Mouse (Mus musculus) neural tube, embryonic 11.5 days (tissue): ENCODE data around the gene Pheta1. TPM values are rescaled to one million over a fixed set of nuclear protein-coding genes. Genes with fewer than 3 reads are reported as not detected.

Source experiments
- ATAC-seq: fragments of 200-750 bp; cut with Nextera tagmentation; 2 replicates; pipeline ENCODE4 v1.8.0; 2017; ENCODE audit warnings: moderate number of reproducible peaks, mild to moderate bottlenecking, moderate TSS enrichment, moderate library complexity; ENCODE audit not compliant: insufficient read depth, low FRiP score, low TSS enrichment
- DNase-seq: peaks from one replicate; pipeline ENCODE4 v3.0.0-alpha.2; 2015; ENCODE audit warnings: low spot score
- H3K27ac ChIP-seq: fragments of 300-500 bp; sonication (generic); 2 replicates; pipeline ENCODE4 v1.5.1; 2014; ENCODE audit warnings: low read depth, mild to moderate bottlenecking, low read length
- H3K27me3 ChIP-seq: fragments of 300-500 bp; sonication (generic); 2 replicates; pipeline ENCODE4 v1.6.1; 2014; ENCODE audit warnings: mild to moderate bottlenecking, low read length, mixed read lengths; ENCODE audit not compliant: control insufficient read depth, insufficient read depth
- H3K36me3 ChIP-seq: fragments of 300-500 bp; sonication (generic); 2 replicates; pipeline ENCODE4 v1.6.1; 2014; ENCODE audit warnings: mild to moderate bottlenecking, low read length, moderate library complexity, mixed read lengths; ENCODE audit not compliant: control insufficient read depth, insufficient read depth
- H3K4me1 ChIP-seq: fragments of 300-500 bp; sonication (generic); 2 replicates; pipeline ENCODE4 v1.6.1; 2014; ENCODE audit warnings: low read length, mixed read lengths; ENCODE audit not compliant: control insufficient read depth, insufficient read depth
- H3K4me2 ChIP-seq: fragments of 300-500 bp; sonication (generic); 2 replicates; pipeline ENCODE4 v1.6.1; 2014; ENCODE audit warnings: low read depth, mild to moderate bottlenecking, moderate library complexity
- H3K4me3 ChIP-seq: fragments of 300-500 bp; sonication (generic); 2 replicates; pipeline ENCODE4 v1.5.1; 2014; ENCODE audit warnings: low read depth, low read length
- H3K9ac ChIP-seq: fragments of 300-500 bp; sonication (generic); 2 replicates; pipeline ENCODE4 v1.6.1; 2014; ENCODE audit warnings: mild to moderate bottlenecking, low read length
- H3K9me3 ChIP-seq: fragments of 300-500 bp; sonication (generic); 2 replicates; pipeline ENCODE4 v1.6.1; 2016; ENCODE audit warnings: low read length; ENCODE audit not compliant: control insufficient read depth
- WGBS: fragments of 180-500 bp; shearing (Covaris S2); extraction: QIAGEN DNeasy Blood & Tissue Kit; methylation state at CpG from one replicate; pipeline ENCODE4 v1.1.7; 2014; 5-methylcytosine and 5-hydroxymethylcytosine counted together
- polyA plus RNA-seq: library from polyadenylated mRNA; unstranded; fragments of >200 nt; fragmentation: Nextera tagmentation; extraction: Ambion mirVana; gene quantifications from 2 replicates; pipeline ENCODE4 v1.2.1, GENCODE M21; 2014

Pheta1 gene
- polyA plus RNA-seq, 1 experiment from 2014 or later, result 32.3 TPM

GRCm38 (mm10) chr5:121815067-121815466 lies 33.7 kb upstream of the Pheta1 start:
- Histone ChIP-seq H3K4me1 (no peaks in the 10 kb centered on the region), H3K27me3 (no peaks in the 10 kb centered on the region), H3K36me3 (peaks cover 47% of the 10 kb centered on the region), H3K9me3 (no peaks in the 10 kb centered on the region), H3K27ac (no peak overlapping the region), H3K4me2 (no peak overlapping the region), H3K9ac (no peak overlapping the region), H3K4me3 (no peak overlapping the region)
- WGBS, result 70% methylated on average over 3 of the region's 3 CpGs
- ATAC-seq, result no peak
- DNase-seq, result no peak

DNA sequence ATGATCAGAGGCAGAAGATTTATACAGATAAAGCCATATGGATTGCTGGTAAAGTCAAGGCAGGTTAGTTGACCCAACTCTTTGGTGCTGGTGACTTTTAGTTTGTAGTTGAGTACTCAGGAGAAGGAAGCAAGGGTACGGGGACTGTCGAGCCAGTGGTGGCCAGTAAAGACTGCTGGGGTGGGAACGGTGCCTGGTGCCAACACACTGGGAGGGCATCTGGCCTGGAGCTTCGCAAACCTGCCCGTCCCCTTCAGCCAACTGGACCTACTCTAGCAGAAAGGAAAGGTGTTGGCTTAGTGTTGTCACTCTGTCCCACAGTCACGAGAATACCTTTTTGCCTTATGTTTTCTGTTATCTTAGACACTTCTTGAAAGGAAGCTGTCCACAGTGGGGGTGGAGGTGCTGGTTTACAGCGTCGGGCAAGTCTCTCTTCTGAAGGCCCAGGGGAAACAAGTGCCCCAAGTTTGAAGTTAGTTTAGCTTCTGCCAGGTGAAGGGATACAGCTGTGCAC lies 32.9 kb upstream of the Pheta1 start:
- peaks cover 45% of the 10 kb centered on the region for H3K36me3 ChIP-seq
- no peaks in the 10 kb centered on the region for H3K9me3 ChIP-seq
- no peak overlapping the region for H3K4me3 ChIP-seq
- no peak for DNase-seq
- H3K27me3 ChIP-seq, result no peaks in the 10 kb centered on the region
- H3K4me2 ChIP-seq, result no peak overlapping the region
- no peak overlapping the region for H3K9ac ChIP-seq
- H3K27ac ChIP-seq, result no peak overlapping the region
- no peaks in the 10 kb centered on the region for H3K4me1 ChIP-seq
- no peak for ATAC-seq
- WGBS, result 95% methylated on average over 8 of the region's 8 CpGs

GRCm38 (mm10) chr5:121816611-121817010 lies 32.2 kb upstream of the Pheta1 start:
- DNase-seq (no peak), ATAC-seq (no peak)
- Histone ChIP-seq H3K4me3 (no peak overlapping the region), H3K9me3 (no peaks in the 10 kb centered on the region), H3K27me3 (no peaks in the 10 kb centered on the region), H3K9ac (no peak overlapping the region), H3K4me1 (no peaks in the 10 kb centered on the region), H3K4me2 (no peak overlapping the region), H3K36me3 (peaks cover 39% of the 10 kb centered on the region), H3K27ac (no peak overlapping the region)
- WGBS, result 95% methylated on average over 2 of the region's 2 CpGs

DNA sequence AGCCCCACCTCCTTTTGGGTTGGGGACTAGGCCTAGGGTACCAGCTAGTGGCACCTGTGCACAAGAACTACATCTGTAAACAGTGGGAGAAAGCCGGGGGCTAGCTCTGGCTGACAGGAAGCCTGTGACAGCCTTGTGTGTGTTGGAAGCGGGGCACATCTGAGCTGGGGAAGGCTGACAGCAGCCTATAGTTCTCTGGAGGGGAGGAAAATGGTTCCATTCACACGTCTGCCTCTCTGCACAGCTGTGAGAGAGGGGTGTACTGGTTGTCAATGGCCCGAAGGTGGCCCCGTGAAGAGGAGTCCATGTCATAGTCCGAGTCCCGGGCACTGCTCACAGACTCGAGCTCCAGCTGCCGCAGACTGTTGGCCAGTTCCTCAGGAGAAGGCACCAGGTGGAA lies 31.2 kb upstream of the Pheta1 start:
- no peaks in the 10 kb centered on the region for H3K9me3 ChIP-seq
- ATAC-seq, result no peak
- H3K9ac ChIP-seq, result no peak overlapping the region
- H3K27me3 ChIP-seq, result no peaks in the 10 kb centered on the region
- no peak overlapping the region for H3K27ac ChIP-seq
- no peak overlapping the region for H3K4me2 ChIP-seq
- DNase-seq, result no peak
- no peaks in the 10 kb centered on the region for H3K4me1 ChIP-seq
- H3K4me3 ChIP-seq, result no peak overlapping the region
- 87% methylated on average over 9 of the region's 9 CpGs for WGBS
- H3K36me3 ChIP-seq, result peaks cover 30% of the 10 kb centered on the region

- ATAC-seq (no peak), DNase-seq (no peak)
- H3K4me3 ChIP-seq, result no peak overlapping the region
- H3K4me2 ChIP-seq, result no peak overlapping the region
- no peaks in the 10 kb centered on the region for H3K27me3 ChIP-seq
- no peaks in the 10 kb centered on the region for H3K9me3 ChIP-seq
- H3K36me3 ChIP-seq, result peaks cover 23% of the 10 kb centered on the region
- no peak overlapping the region for H3K9ac ChIP-seq
- 92% methylated on average over 7 of the region's 7 CpGs for WGBS
- H3K27ac ChIP-seq, result no peak overlapping the region
- H3K4me1 ChIP-seq, result no peaks in the 10 kb centered on the region
Measured at GRCm38 (mm10) chr5:121818401-121818800, 30.4 kb upstream of the Pheta1 start.

- Histone ChIP-seq H3K9me3 (no peaks in the 10 kb centered on the region), H3K9ac (no peak overlapping the region), H3K27me3 (no peaks in the 10 kb centered on the region), H3K36me3 (peaks cover 22% of the 10 kb centered on the region), H3K4me2 (no peak overlapping the region), H3K4me1 (no peaks in the 10 kb centered on the region), H3K4me3 (no peak overlapping the region), H3K27ac (no peak overlapping the region)
- ATAC-seq (no peak), DNase-seq (no peak)
- 95% methylated on average over 4 of the region's 4 CpGs for WGBS
Measured at GRCm38 (mm10) chr5:121818862-121819261, 29.9 kb upstream of the Pheta1 start.

- ATAC-seq, result no peak
- H3K9ac ChIP-seq, result no peak overlapping the region
Measured at GRCm38 (mm10) chr5:121819559-121819958, 29.2 kb upstream of the Pheta1 start.

DNA sequence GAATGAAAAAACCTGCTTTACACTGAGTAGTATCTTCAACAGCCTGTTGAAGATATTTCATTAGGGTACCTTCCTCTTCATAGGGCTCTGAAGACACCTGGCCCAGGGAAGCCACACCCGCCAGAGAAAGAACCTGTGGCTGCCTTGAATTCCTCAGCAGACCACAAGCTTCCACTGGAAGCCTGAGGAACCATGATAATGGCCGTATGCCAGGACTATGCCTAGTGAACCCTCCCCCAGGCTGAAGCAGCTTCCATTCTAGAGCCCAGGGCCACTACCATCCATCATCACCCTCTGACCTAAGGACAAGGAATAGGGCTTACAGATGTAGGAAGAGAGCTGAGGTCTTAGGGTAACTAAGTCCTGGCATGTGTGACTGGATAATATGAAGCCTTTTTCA lies 28.6 kb upstream of the Pheta1 start:
- no peak for DNase-seq
- no peak overlapping the region for H3K9ac ChIP-seq
- no peak overlapping the region for H3K4me3 ChIP-seq
- WGBS, result 83% methylated on average over 2 of the region's 2 CpGs
- H3K36me3 ChIP-seq, result peaks cover 22% of the 10 kb centered on the region
- H3K9me3 ChIP-seq, result no peaks in the 10 kb centered on the region
- H3K27ac ChIP-seq, result no peak overlapping the region
- no peaks in the 10 kb centered on the region for H3K4me1 ChIP-seq
- no peak overlapping the region for H3K4me2 ChIP-seq
- H3K27me3 ChIP-seq, result no peaks in the 10 kb centered on the region
- ATAC-seq, result no peak

More at GRCm38 (mm10) chr5:121819559-121819958, 29.2 kb upstream of the Pheta1 start:
- no peak for DNase-seq
- Histone ChIP-seq H3K27me3 (no peaks in the 10 kb centered on the region), H3K9me3 (no peaks in the 10 kb centered on the region), H3K4me2 (no peak overlapping the region), H3K36me3 (peaks cover 22% of the 10 kb centered on the region), H3K4me3 (no peak overlapping the region), H3K4me1 (no peaks in the 10 kb centered on the region), H3K27ac (no peak overlapping the region)
- 96% methylated on average over 5 of the region's 5 CpGs for WGBS

DNA sequence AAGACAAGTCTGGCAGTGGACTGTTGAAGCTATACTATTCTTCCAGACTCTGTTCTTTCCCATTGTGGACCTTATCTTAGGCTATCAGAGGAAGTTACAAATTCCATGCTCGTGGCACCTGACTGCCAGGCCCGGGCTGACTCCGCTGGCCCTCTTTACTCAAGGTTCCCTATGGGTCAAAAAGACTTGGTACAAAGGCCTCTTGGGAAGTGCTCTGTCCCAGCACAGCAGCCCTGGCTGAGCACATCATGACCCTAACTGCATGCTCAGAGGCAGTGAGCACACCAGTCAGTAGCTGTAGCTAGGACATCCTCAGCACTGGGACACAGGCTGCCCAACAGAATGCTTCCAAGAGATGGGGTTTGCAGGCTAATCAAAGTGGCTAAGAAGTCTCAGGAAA lies 28.1 kb upstream of the Pheta1 start:
- no peaks in the 10 kb centered on the region for H3K27me3 ChIP-seq
- no peak for ATAC-seq
- no peaks in the 10 kb centered on the region for H3K9me3 ChIP-seq
- no peak overlapping the region for H3K4me3 ChIP-seq
- no peak overlapping the region for H3K27ac ChIP-seq
- WGBS, result 94% methylated on average over 3 of the region's 3 CpGs
- no peak overlapping the region for H3K9ac ChIP-seq
- no peaks in the 10 kb centered on the region for H3K4me1 ChIP-seq
- no peak overlapping the region for H3K4me2 ChIP-seq
- DNase-seq, result no peak
- peaks cover 22% of the 10 kb centered on the region for H3K36me3 ChIP-seq
